Mouse (Mus musculus) midbrain, embryonic 11.5 days (tissue): ENCODE results near the gene Klf16. TPM values are rescaled to one million over a fixed set of nuclear protein-coding genes. Genes with fewer than 3 reads are reported as not detected.
"Not testable (repeated sequence)": the region's sequence is repeated elsewhere in the genome, so short reads cannot be mapped to it uniquely, and the experiment has no call there.

Experiments used
- ATAC-seq: fragments of 200-750 bp; cut with Nextera tagmentation; 2 replicates; pipeline ENCODE4 v1.8.0; 2017; ENCODE audit warnings: moderate TSS enrichment, moderate library complexity; ENCODE audit not compliant: low FRiP score
- DNase-seq: peaks from one replicate; pipeline ENCODE4 v3.0.0; 2015; ENCODE audit warnings: low spot score; ENCODE audit errors: missing footprints
- H3K27ac ChIP-seq: fragments of 300-500 bp; sonication (generic); 2 replicates; pipeline ENCODE4 v1.5.1; 2014; ENCODE audit warnings: low read depth, low read length
- H3K27me3 ChIP-seq: fragments of 300-500 bp; sonication (generic); 2 replicates; pipeline ENCODE4 v1.6.1; 2014; ENCODE audit warnings: mild to moderate bottlenecking, low read length, moderate library complexity, mixed read lengths; ENCODE audit not compliant: control insufficient read depth, insufficient read depth
- H3K36me3 ChIP-seq: fragments of 300-500 bp; sonication (generic); 2 replicates; pipeline ENCODE4 v1.6.1; 2014; ENCODE audit warnings: mild to moderate bottlenecking, low read length, moderate library complexity, mixed read lengths; ENCODE audit not compliant: control insufficient read depth, insufficient read depth
- H3K4me1 ChIP-seq: fragments of 300-500 bp; sonication (generic); 2 replicates; pipeline ENCODE4 v1.6.1; 2014; ENCODE audit warnings: low read length; ENCODE audit not compliant: control insufficient read depth, insufficient read depth
- H3K4me2 ChIP-seq: fragments of 300-500 bp; sonication (generic); 2 replicates; pipeline ENCODE4 v1.6.1; 2014; ENCODE audit warnings: mild to moderate bottlenecking, moderate library complexity
- H3K4me3 ChIP-seq: fragments of 300-500 bp; sonication (generic); 2 replicates; pipeline ENCODE4 v1.5.1; 2014; ENCODE audit warnings: low read depth, low read length
- H3K9ac ChIP-seq: fragments of 300-500 bp; sonication (generic); 2 replicates; pipeline ENCODE4 v1.6.1; 2014; ENCODE audit warnings: low read length
- H3K9me3 ChIP-seq: fragments of 300-500 bp; sonication (generic); 2 replicates; pipeline ENCODE4 v1.6.1; 2016; ENCODE audit warnings: low read length; ENCODE audit not compliant: control insufficient read depth
- WGBS: fragments of 180-500 bp; shearing (Covaris S2); extraction: QIAGEN DNeasy Blood & Tissue Kit; methylation state at CpG from one replicate; pipeline ENCODE4 v1.1.7; 2014; 5-methylcytosine and 5-hydroxymethylcytosine counted together
- polyA plus RNA-seq: library from polyadenylated mRNA; unstranded; fragments of >200 nt; fragmentation: Nextera tagmentation; extraction: Ambion mirVana; gene quantifications from 2 replicates; pipeline ENCODE4 v1.2.1, GENCODE M21; 2014

The Klf16 gene
- polyA plus RNA-seq, 1 experiment from 2014 or later, result 3.1 TPM

GRCm38 (mm10) chr10:80608435-80608834 lies 31.3 kb upstream of the Klf16 start:
- H3K4me3 ChIP-seq, result no peak overlapping the region
- H3K4me1 ChIP-seq, result peaks cover 7% of the 10 kb centered on the region
- H3K27me3 ChIP-seq, result no peaks in the 10 kb centered on the region
- WGBS, result 89% methylated on average over 3 of the region's 3 CpGs
- no peak overlapping the region for H3K4me2 ChIP-seq
- H3K27ac ChIP-seq, result no peak overlapping the region
- H3K9ac ChIP-seq, result no peak overlapping the region
- peaks cover 17% of the 10 kb centered on the region for H3K36me3 ChIP-seq
- DNase-seq, result no peak
- H3K9me3 ChIP-seq, result no peaks in the 10 kb centered on the region
- no peak for ATAC-seq

- 96% methylated on average over 34 of the region's 34 CpGs for WGBS
- no peak overlapping the region for H3K27ac ChIP-seq
- ATAC-seq (no peak), DNase-seq (no peak)
- H3K27me3 ChIP-seq, result no peaks in the 10 kb centered on the region
- H3K36me3 ChIP-seq, result peaks cover 17% of the 10 kb centered on the region
- peaks cover 14% of the 10 kb centered on the region for H3K4me1 ChIP-seq
- H3K4me2 ChIP-seq, result no peak overlapping the region
- H3K9me3 ChIP-seq, result no peaks in the 10 kb centered on the region
- H3K4me3 ChIP-seq, result no peak overlapping the region
- no peak overlapping the region for H3K9ac ChIP-seq
Observed at GRCm38 (mm10) chr10:80606737-80607350, 29.7 kb upstream of the Klf16 start.

- Histone ChIP-seq H3K9ac (no peak overlapping the region), H3K4me3 (no peak overlapping the region), H3K9me3 (no peaks in the 10 kb centered on the region), H3K27ac (no peak overlapping the region), H3K4me2 (no peak overlapping the region), H3K4me1 (peaks cover 14% of the 10 kb centered on the region), H3K27me3 (no peaks in the 10 kb centered on the region), H3K36me3 (peaks cover 17% of the 10 kb centered on the region)
- 93% methylated on average over 23 of the region's 23 CpGs for WGBS
- DNase-seq, result peak; percentile 33
- no peak for ATAC-seq
Observed at GRCm38 (mm10) chr10:80606306-80606705, 29.2 kb upstream of the Klf16 start.

- Histone ChIP-seq H3K36me3 (peaks cover 17% of the 10 kb centered on the region), H3K4me1 (peaks cover 14% of the 10 kb centered on the region)
- WGBS, result 63% methylated on average over 2 of the region's 4 CpGs
- H3K4me3 ChIP-seq, H3K9me3 ChIP-seq, H3K27me3 ChIP-seq, H3K27ac ChIP-seq, H3K9ac ChIP-seq, ATAC-seq, H3K4me2 ChIP-seq, DNase-seq: not testable (repeated sequence)
Observed at GRCm38 (mm10) chr10:80605721-80606120, 28.6 kb upstream of the Klf16 start, which contains the start of gene Gm49322. Gene Gm49322, plus strand, starts transcription at chr10:80606021.

GRCm38 (mm10) chr10:80604988-80605387 lies 27.9 kb upstream of the Klf16 start:
- H3K4me3 ChIP-seq, result no peak overlapping the region
- WGBS, result 74% methylated on average over 2 of the region's 2 CpGs

DNA sequence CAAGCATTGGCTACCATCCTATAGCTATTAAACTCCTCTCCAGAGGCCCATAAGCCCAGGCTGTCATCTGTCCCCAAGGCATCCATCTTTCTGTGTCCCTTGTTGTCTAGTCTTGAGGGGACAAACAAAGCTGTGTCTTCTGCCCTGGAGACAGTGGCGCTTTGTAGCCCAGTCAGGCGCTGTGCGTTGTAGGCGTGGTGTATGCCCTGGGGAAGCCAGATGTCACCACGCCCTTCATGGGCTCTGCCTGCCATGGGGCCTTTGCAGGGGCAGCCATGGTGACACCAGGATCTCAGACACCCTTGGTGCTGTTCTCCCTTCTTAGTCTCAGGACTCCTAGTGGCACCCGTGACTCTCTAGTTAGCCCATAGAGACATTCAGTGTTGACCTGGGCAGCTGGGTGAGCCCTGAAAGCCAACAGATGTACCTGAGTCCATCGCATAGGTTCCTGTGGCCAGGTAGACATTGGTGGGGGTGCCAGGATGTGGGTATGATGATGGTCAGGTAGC lies 26.9 kb upstream of the Klf16 start:
- H3K4me1 ChIP-seq, result peaks cover 14% of the 10 kb centered on the region
- DNase-seq (no peak), ATAC-seq (no peak)
- 88% methylated on average over 7 of the region's 7 CpGs for WGBS
- no peaks in the 10 kb centered on the region for H3K27me3 ChIP-seq
- H3K4me3 ChIP-seq, result peak overlapping the region; percentile 65
- peak overlapping the region; percentile 61 for H3K9ac ChIP-seq
- H3K27ac ChIP-seq, result no peak overlapping the region
- peaks cover 17% of the 10 kb centered on the region for H3K36me3 ChIP-seq
- no peaks in the 10 kb centered on the region for H3K9me3 ChIP-seq
- H3K4me2 ChIP-seq, result peak overlapping the region; percentile 69

More at GRCm38 (mm10) chr10:80604988-80605387, 27.9 kb upstream of the Klf16 start:
- Histone ChIP-seq H3K9me3 (no peaks in the 10 kb centered on the region), H3K4me2 (no peak overlapping the region), H3K27ac (no peak overlapping the region), H3K9ac (no peak overlapping the region), H3K27me3 (no peaks in the 10 kb centered on the region), H3K36me3 (peaks cover 17% of the 10 kb centered on the region), H3K4me1 (peaks cover 14% of the 10 kb centered on the region)
- ATAC-seq (no peak), DNase-seq (peak; percentile 61)

DNA sequence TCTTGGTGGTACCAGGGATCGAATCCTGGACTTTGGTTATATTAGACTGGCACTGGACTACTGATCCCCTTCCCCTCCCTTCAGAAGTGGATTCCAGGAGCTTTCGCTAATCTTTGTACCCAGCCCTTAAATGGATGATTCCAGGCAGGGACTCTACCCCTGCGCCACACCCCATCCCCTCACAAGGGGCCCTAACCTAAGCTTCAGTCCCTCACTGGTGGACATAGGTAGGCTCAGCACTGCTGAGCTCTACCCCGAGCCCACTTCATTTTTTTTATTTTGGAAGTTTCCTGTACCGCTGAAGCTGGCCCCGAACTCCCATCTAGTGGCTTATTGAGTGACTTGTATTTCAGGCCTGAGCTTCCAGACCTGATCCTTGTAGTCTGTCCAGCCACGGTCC lies 26.2 kb upstream of the Klf16 start:
- peak overlapping the region; percentile 61 for H3K9ac ChIP-seq
- peaks cover 15% of the 10 kb centered on the region for H3K36me3 ChIP-seq
- no peak for DNase-seq
- peak overlapping the region; percentile 69 for H3K4me2 ChIP-seq
- peak overlapping the region; percentile 55; the same call in 1 of the 2 replicates for H3K27ac ChIP-seq
- H3K4me3 ChIP-seq, result peak overlapping the region; percentile 65
- ATAC-seq, result 0 out of 2 replicates have a peak, but pooled peaks have one; percentile 4
- 35% methylated on average over 7 of the region's 7 CpGs for WGBS
- no peaks in the 10 kb centered on the region for H3K9me3 ChIP-seq
- peaks cover 14% of the 10 kb centered on the region for H3K4me1 ChIP-seq
- no peaks in the 10 kb centered on the region for H3K27me3 ChIP-seq

- H3K9ac ChIP-seq, result peak within 1 kb of the TSS; percentile 61
- H3K4me2 ChIP-seq, result peak within 1 kb of the TSS; percentile 69
- peak; percentile 99 for DNase-seq
- H3K27ac ChIP-seq, result peak within 1 kb of the TSS; percentile 55; the same call in 1 of the 2 replicates
- H3K9me3 ChIP-seq, result no peaks in the 10 kb centered on the region
- peaks cover 13% of the 10 kb centered on the region for H3K36me3 ChIP-seq
- no peaks in the 10 kb centered on the region for H3K27me3 ChIP-seq
- under 1% methylated on average over 54 of the region's 54 CpGs for WGBS
- peak within 1 kb of the TSS; percentile 65 for H3K4me3 ChIP-seq
- peaks cover 14% of the 10 kb centered on the region for H3K4me1 ChIP-seq
- ATAC-seq, result peak; percentile 96
Observed at GRCm38 (mm10) chr10:80602698-80603325, 25.7 kb upstream of the Klf16 start, which contains the start of the genes Scamp4 and Adat3. Gene Scamp4, plus strand, starts transcription at chr10:80602872. Gene Adat3, plus strand, starts transcription at chr10:80602880.

GRCm38 (mm10) chr10:80596318-80596717 lies 19.2 kb upstream of the Klf16 start:
- H3K27ac ChIP-seq, result no peak overlapping the region
- no peaks in the 10 kb centered on the region for H3K27me3 ChIP-seq
- H3K36me3 ChIP-seq, result no peaks in the 10 kb centered on the region
- 42% methylated on average over 4 of the region's 4 CpGs for WGBS
- H3K9ac ChIP-seq, result no peak overlapping the region
- DNase-seq, result no peak
- no peaks in the 10 kb centered on the region for H3K4me1 ChIP-seq
- no peak for ATAC-seq
- no peak overlapping the region for H3K4me3 ChIP-seq
- no peaks in the 10 kb centered on the region for H3K9me3 ChIP-seq
- H3K4me2 ChIP-seq, result no peak overlapping the region
